Mouse (Mus musculus): Measurements from ENCODE around the gene Psme3. TPM values are rescaled to one million over a fixed set of nuclear protein-coding genes. Genes with fewer than 3 reads are reported as not detected.

The Psme3 gene
- total RNA-seq, 2 experiments from 2014 or later, result 100 to 108 TPM

GRCm38 (mm10) chr11:101338123-101338760 is 22.2 kb downstream of the Psme3 start:
- intact Hi-C loops (cut with DNase I), result no loop called here
- no peak for DNase-seq (ENCODE audit: extremely low spot score in 1 of 2, low spot score in 2 of 2)

- no peak for DNase-seq (ENCODE audit: extremely low spot score in 1 of 2, low spot score in 2 of 2)
- intact Hi-C loops (cut with DNase I), result no loop called here
These were observed 31.2 kb downstream of the Psme3 start for GRCm38 (mm10) chr11:101347083-101347775.

GRCm38 (mm10) chr11:101348774-101349173 is 32.8 kb downstream of the Psme3 start:
- intact Hi-C loops (cut with DNase I), result no loop called here
- DNase-seq (ENCODE audit: extremely low spot score in 1 of 2, low spot score in 2 of 2), result no peak

- DNase-seq (ENCODE audit: extremely low spot score in 1 of 2, low spot score in 2 of 2), result no peak
- intact Hi-C loops (cut with DNase I), result no loop called here
These were observed 33.2 kb downstream of the Psme3 start for GRCm38 (mm10) chr11:101349216-101349615.

- intact Hi-C loops (cut with DNase I), result no loop called here
- DNase-seq (ENCODE audit: extremely low spot score in 1 of 2, low spot score in 2 of 2), result no peak
These were observed 35.2 kb downstream of the Psme3 start for GRCm38 (mm10) chr11:101351100-101351720.

- no peak for DNase-seq (ENCODE audit: extremely low spot score in 1 of 2, low spot score in 2 of 2)
- intact Hi-C loops (cut with DNase I), result loop anchor here (1.0 kb wide), 1 partner anchor 10 kb away; no protein-coding TSS in a partner anchor
These were observed 35.7 kb downstream of the Psme3 start for GRCm38 (mm10) chr11:101351721-101352111.

- DNase-seq (ENCODE audit: extremely low spot score in 1 of 2, low spot score in 2 of 2), result no peak
- intact Hi-C loops (cut with DNase I), result no loop called here
These were observed 37.4 kb downstream of the Psme3 start for GRCm38 (mm10) chr11:101353436-101353835.

- intact Hi-C loops (cut with DNase I), result no loop called here
- no peak for DNase-seq (ENCODE audit: extremely low spot score in 1 of 2, low spot score in 2 of 2)
These were observed 38.5 kb downstream of the Psme3 start for GRCm38 (mm10) chr11:101354438-101355010.

GRCm38 (mm10) chr11:101355916-101356315 is 39.9 kb downstream of the Psme3 start:
- intact Hi-C loops (cut with DNase I), result no loop called here
- no peak for DNase-seq (ENCODE audit: extremely low spot score in 1 of 2, low spot score in 2 of 2)

GRCm38 (mm10) chr11:101357505-101358182 is 41.6 kb downstream of the Psme3 start:
- intact Hi-C loops (cut with DNase I), result no loop called here

GRCm38 (mm10) chr11:101359776-101360175 is 43.8 kb downstream of the Psme3 start:
- DNase-seq (ENCODE audit: extremely low spot score in 1 of 2, low spot score in 2 of 2), result no peak
- intact Hi-C loops (cut with DNase I), result no loop called here

More at GRCm38 (mm10) chr11:101357505-101358182, 41.6 kb downstream of the Psme3 start:
- no peak for DNase-seq (ENCODE audit: extremely low spot score in 1 of 2, low spot score in 2 of 2)

GRCm38 (mm10) chr11:101360651-101361113 is 44.7 kb downstream of the Psme3 start:
- no peak for DNase-seq (ENCODE audit: extremely low spot score in 1 of 2, low spot score in 2 of 2)
- intact Hi-C loops (cut with DNase I), result no loop called here

GRCm38 (mm10) chr11:101364531-101364931 is 48.5 kb downstream of the Psme3 start:
- intact Hi-C loops (cut with DNase I), result no loop called here
- no peak for DNase-seq (ENCODE audit: extremely low spot score in 1 of 2, low spot score in 2 of 2)

GRCm38 (mm10) chr11:101367326-101367935 is 51.4 kb downstream of the Psme3 start, which contains the start of gene G6pc:
G6pc (plus strand) TSS chr11:101367561.
- intact Hi-C loops (cut with DNase I), result no loop called here

GRCm38 (mm10) chr11:101370141-101370540 is 54.1 kb downstream of the Psme3 start:
- intact Hi-C loops (cut with DNase I), result no loop called here
- DNase-seq (ENCODE audit: extremely low spot score in 1 of 2, low spot score in 2 of 2), result no peak

More at GRCm38 (mm10) chr11:101367326-101367935, 51.4 kb downstream of the Psme3 start, which contains the start of gene G6pc:
- no peak for DNase-seq (ENCODE audit: extremely low spot score in 1 of 2, low spot score in 2 of 2)
